Mouse (Mus musculus): Measurements from ENCODE around the gene Zfyve26. TPM values are rescaled to one million over a fixed set of nuclear protein-coding genes. Genes with fewer than 3 reads are reported as not detected.
"Not testable (repeated sequence)": the region's sequence is repeated elsewhere in the genome, so short reads cannot be mapped to it uniquely, and the experiment has no call there.

Gene Zfyve26
- polyA plus RNA-seq, 1 experiment from 2014 or later: 16.3 TPM

GRCm38 (mm10) chr12:79201882-79202281 lies 94.2 kb downstream of the Zfyve26 start:
- Histone ChIP-seq H3K36me3 (ENCODE audit: control insufficient read depth, insufficient read depth, low read length) (no peaks in the 10 kb centered on the region), H3K9me3 (ENCODE audit: control insufficient read depth, low read length) (no peaks in the 10 kb centered on the region), H3K4me1 (ENCODE audit: control insufficient read depth, insufficient read depth, low read length) (no peaks in the 10 kb centered on the region), H3K4me3 (ENCODE audit: low read depth, low read length) (no peak overlapping the region), H3K27me3 (ENCODE audit: control insufficient read depth, insufficient read depth, low read length) (no peaks in the 10 kb centered on the region), H3K27ac (replicated peaks; ENCODE audit: low read depth, low read length) (no peak overlapping the region), H3K4me2 (ENCODE audit: low read depth, severe bottlenecking) (no peak overlapping the region), H3K9ac (ENCODE audit: low read length) (no peak overlapping the region)
- ATAC-seq (ENCODE audit: insufficient number of reproducible peaks, low FRiP score, low TSS enrichment, low read depth) (no peak), DNase-seq (ENCODE audit: low spot score) (no peak)
- 76% methylated on average over 3 of the region's 3 CpGs for WGBS

GRCm38 (mm10) chr12:79197105-79197504 lies 99.0 kb downstream of the Zfyve26 start:
- Histone ChIP-seq H3K36me3 (ENCODE audit: control insufficient read depth, insufficient read depth, low read length) (no peaks in the 10 kb centered on the region), H3K9ac (ENCODE audit: low read length) (no peak overlapping the region), H3K27ac (replicated peaks; ENCODE audit: low read depth, low read length) (no peak overlapping the region), H3K4me3 (ENCODE audit: low read depth, low read length) (no peak overlapping the region), H3K9me3 (ENCODE audit: control insufficient read depth, low read length) (no peaks in the 10 kb centered on the region), H3K4me1 (ENCODE audit: control insufficient read depth, insufficient read depth, low read length) (no peaks in the 10 kb centered on the region), H3K27me3 (ENCODE audit: control insufficient read depth, insufficient read depth, low read length) (no peaks in the 10 kb centered on the region), H3K4me2 (ENCODE audit: low read depth, severe bottlenecking) (no peak overlapping the region)
- no peak for ATAC-seq (ENCODE audit: insufficient number of reproducible peaks, low FRiP score, low TSS enrichment, low read depth)
- whole genome bisulfite sequencing: 88% methylated on average over 5 of the region's 5 CpGs
- DNase-seq (ENCODE audit: low spot score): no peak

GRCm38 (mm10) chr12:79193441-79193840 lies 102.7 kb downstream of the Zfyve26 start:
- no peak overlapping the region for H3K4me2 ChIP-seq (ENCODE audit: low read depth, severe bottlenecking)
- no peak for ATAC-seq (ENCODE audit: insufficient number of reproducible peaks, low FRiP score, low TSS enrichment, low read depth)
- no peaks in the 10 kb centered on the region for H3K27me3 ChIP-seq (ENCODE audit: control insufficient read depth, insufficient read depth, low read length)
- DNase-seq (ENCODE audit: low spot score): peak; percentile 78
- H3K36me3 ChIP-seq (ENCODE audit: control insufficient read depth, insufficient read depth, low read length): no peaks in the 10 kb centered on the region
- H3K9me3 ChIP-seq (ENCODE audit: control insufficient read depth, low read length): no peaks in the 10 kb centered on the region
- WGBS: 6% methylated on average over 3 of the region's 3 CpGs
- H3K4me1 ChIP-seq (ENCODE audit: control insufficient read depth, insufficient read depth, low read length): peaks cover 7% of the 10 kb centered on the region
- no peak overlapping the region for H3K27ac ChIP-seq (replicated peaks; ENCODE audit: low read depth, low read length)
- H3K9ac ChIP-seq (ENCODE audit: low read length): no peak overlapping the region
- H3K4me3 ChIP-seq (ENCODE audit: low read depth, low read length): no peak overlapping the region

- H3K4me3 ChIP-seq (ENCODE audit: low read depth, low read length): peak within 1 kb of the TSS; percentile 70
- 63% methylated on average over 6 of the region's 6 CpGs for WGBS
- peak within 1 kb of the TSS; percentile 59 for H3K9ac ChIP-seq (ENCODE audit: low read length)
- no peaks in the 10 kb centered on the region for H3K27me3 ChIP-seq (ENCODE audit: control insufficient read depth, insufficient read depth, low read length)
- ATAC-seq (ENCODE audit: insufficient number of reproducible peaks, low FRiP score, low TSS enrichment, low read depth) (no peak; the same call in 1 of the 2 replicates), DNase-seq (ENCODE audit: low spot score) (no peak)
- H3K27ac ChIP-seq (replicated peaks; ENCODE audit: low read depth, low read length): no peak within 1 kb of the TSS
- H3K9me3 ChIP-seq (ENCODE audit: control insufficient read depth, low read length): no peaks in the 10 kb centered on the region
- peak within 1 kb of the TSS; percentile 82 for H3K4me2 ChIP-seq (ENCODE audit: low read depth, severe bottlenecking)
- H3K36me3 ChIP-seq (ENCODE audit: control insufficient read depth, insufficient read depth, low read length): peaks cover under 1% of the 10 kb centered on the region; the same call in 1 of the 2 replicates
- peaks cover 7% of the 10 kb centered on the region for H3K4me1 ChIP-seq (ENCODE audit: control insufficient read depth, insufficient read depth, low read length)
Measured at GRCm38 (mm10) chr12:79192193-79192592, 103.9 kb downstream of the Zfyve26 start, which contains the start of gene Rdh11. Gene Rdh11, minus strand, starts transcription at chr12:79192293.

GRCm38 (mm10) chr12:79191701-79192100 lies 104.4 kb downstream of the Zfyve26 start:
- Histone ChIP-seq H3K4me2 (ENCODE audit: low read depth, severe bottlenecking) (peak overlapping the region; percentile 82), H3K27me3 (ENCODE audit: control insufficient read depth, insufficient read depth, low read length) (no peaks in the 10 kb centered on the region), H3K9ac (ENCODE audit: low read length) (peak overlapping the region; percentile 59), H3K9me3 (ENCODE audit: control insufficient read depth, low read length) (no peaks in the 10 kb centered on the region), H3K27ac (replicated peaks; ENCODE audit: low read depth, low read length) (no peak overlapping the region), H3K36me3 (ENCODE audit: control insufficient read depth, insufficient read depth, low read length) (peaks cover 2% of the 10 kb centered on the region; the same call in 1 of the 2 replicates), H3K4me1 (ENCODE audit: control insufficient read depth, insufficient read depth, low read length) (peaks cover 7% of the 10 kb centered on the region), H3K4me3 (ENCODE audit: low read depth, low read length) (peak overlapping the region; percentile 70)
- ATAC-seq (ENCODE audit: insufficient number of reproducible peaks, low FRiP score, low TSS enrichment, low read depth) (peak; percentile 89), DNase-seq (ENCODE audit: low spot score) (peak; percentile 88)
- WGBS: 5% methylated on average over 14 of the region's 14 CpGs

- WGBS: under 1% methylated on average over 18 of the region's 18 CpGs
- Histone ChIP-seq H3K4me2 (ENCODE audit: low read depth, severe bottlenecking) (peak overlapping the region; percentile 82), H3K27me3 (ENCODE audit: control insufficient read depth, insufficient read depth, low read length) (no peaks in the 10 kb centered on the region), H3K36me3 (ENCODE audit: control insufficient read depth, insufficient read depth, low read length) (peaks cover 2% of the 10 kb centered on the region; the same call in 1 of the 2 replicates), H3K4me1 (ENCODE audit: control insufficient read depth, insufficient read depth, low read length) (peaks cover 7% of the 10 kb centered on the region), H3K27ac (replicated peaks; ENCODE audit: low read depth, low read length) (no peak overlapping the region), H3K4me3 (ENCODE audit: low read depth, low read length) (peak overlapping the region; percentile 70), H3K9ac (ENCODE audit: low read length) (peak overlapping the region; percentile 59), H3K9me3 (ENCODE audit: control insufficient read depth, low read length) (no peaks in the 10 kb centered on the region)
- peak; percentile 86 for ATAC-seq (ENCODE audit: insufficient number of reproducible peaks, low FRiP score, low TSS enrichment, low read depth)
- DNase-seq (ENCODE audit: low spot score): peak; percentile 70
Measured at GRCm38 (mm10) chr12:79190931-79191673, 105.0 kb downstream of the Zfyve26 start.

GRCm38 (mm10) chr12:79185160-79185559 lies 110.9 kb downstream of the Zfyve26 start:
- not testable (repeated sequence) for H3K4me1 ChIP-seq (ENCODE audit: control insufficient read depth, insufficient read depth, low read length); H3K27ac ChIP-seq (replicated peaks; ENCODE audit: low read depth, low read length); ATAC-seq (ENCODE audit: insufficient number of reproducible peaks, low FRiP score, low TSS enrichment, low read depth); DNase-seq (ENCODE audit: low spot score); H3K9ac ChIP-seq (ENCODE audit: low read length); H3K4me2 ChIP-seq (ENCODE audit: low read depth, severe bottlenecking); H3K4me3 ChIP-seq (ENCODE audit: low read depth, low read length); H3K27me3 ChIP-seq (ENCODE audit: control insufficient read depth, insufficient read depth, low read length); H3K9me3 ChIP-seq (ENCODE audit: control insufficient read depth, low read length)
- WGBS: 93% methylated on average over 5 of the region's 6 CpGs
- peaks cover 24% of the 10 kb centered on the region for H3K36me3 ChIP-seq (ENCODE audit: control insufficient read depth, insufficient read depth, low read length)
